Mouse (Mus musculus) gastrocnemius, adult 2 months (tissue): Measurements from ENCODE around the gene Xbp1. TPM values are rescaled to one million over a fixed set of nuclear protein-coding genes. Genes with fewer than 3 reads are reported as not detected.

ENCODE experiments used
- DNase-seq: peaks from one replicate; pipeline ENCODE4 v3.0.0; 2022
- H3K27ac ChIP-seq: fragments of 200-600 bp; 2 replicates; pipeline ENCODE4 v1.8.1; 2022; ENCODE audit warnings: mild to moderate bottlenecking
- H3K4me3 ChIP-seq: fragments of 200-600 bp; 2 replicates; pipeline ENCODE4 v1.8.1; 2022; ENCODE audit warnings: mild to moderate bottlenecking, moderate library complexity
- CTCF ChIP-seq: fragments of 200-600 bp; IDR thresholded peaks from 2 replicates; pipeline ENCODE4 v1.8.1; 2022; ENCODE audit warnings: antibody characterized with exemption, mild to moderate bottlenecking, moderate library complexity
- intact Hi-C: fragments of 180-260 bp; cut with DNase I; formaldehyde crosslinking; loops from one replicate; pipeline ENCODE4 v1.15.1; 2025
- total RNA-seq, 2 experiments: library from RNA; stranded (reverse); gene quantifications; 2 replicates each; pipeline ENCODE4 v1.2.3; 2021

Xbp1 gene
- total RNA-seq, 2 experiments from 2014 or later, result 64.5 to 70.5 TPM

GRCm38 (mm10) chr11:5569474-5569873 is 49.0 kb downstream of the Xbp1 start, which contains the start of gene Ankrd36:
Gene Ankrd36 (plus strand): TSS chr11:5569684.
- intact Hi-C loops, result no loop called here
- no peak within 1 kb of the TSS for H3K4me3 ChIP-seq
- H3K27ac ChIP-seq, result no peak within 1 kb of the TSS
- no peak for DNase-seq
- TF ChIP-seq CTCF, result no peak

GRCm38 (mm10) chr11:5571856-5572255 is 51.4 kb downstream of the Xbp1 start:
- DNase-seq, result no peak
- TF ChIP-seq CTCF, result no peak
- intact Hi-C loops, result no loop called here
- no peak overlapping the region for H3K4me3 ChIP-seq
- no peak overlapping the region for H3K27ac ChIP-seq

GRCm38 (mm10) chr11:5573821-5574220 is 53.4 kb downstream of the Xbp1 start:
- no peak for TF ChIP-seq CTCF
- intact Hi-C loops, result no loop called here
- Histone ChIP-seq H3K4me3 (no peak overlapping the region), H3K27ac (no peak overlapping the region)
- DNase-seq, result no peak

- no peak overlapping the region for H3K27ac ChIP-seq
- H3K4me3 ChIP-seq, result no peak overlapping the region
- TF ChIP-seq CTCF, result no peak
- no peak for DNase-seq
- intact Hi-C loops, result no loop called here
Observed at GRCm38 (mm10) chr11:5575046-5575445, 54.6 kb downstream of the Xbp1 start.

Other genes with a start within 250 kb of the Xbp1 start
- gene Znrf3, start 75.8 kb upstream of the Xbp1 start, total RNA-seq, result 1 to 10 TPM; 5.7 to 6.9 TPM
- gene Ccdc117, start 21.5 kb downstream of the Xbp1 start, total RNA-seq, result 10 to 100 TPM; 16.3 to 30.0 TPM
- not detected for gene Ankrd36, start 49.0 kb downstream of the Xbp1 start, total RNA-seq
- gene Mrps24, start 195.0 kb downstream of the Xbp1 start, total RNA-seq, result 100 to 1,000 TPM in 1 of 2 experiments, 10 to 100 TPM in 1; 92.2 to 109 TPM
- gene Urgcp, start 241.7 kb downstream of the Xbp1 start, total RNA-seq, result 10 to 100 TPM; 42.2 to 48.9 TPM